Mouse (Mus musculus): ENCODE measurements around the gene Polr2f.

- TF ChIP-seq CTCF (IDR thresholded peaks at IDR 0.05; ENCODE audit: low read depth, low read length) (no peak), POLR2A (IDR thresholded peaks at IDR 0.05; ENCODE audit: borderline replicate concordance, low read depth, low read length) (no peak)
Observed at GRCm38 (mm10) chr15:79152709-79153108, 11.9 kb downstream of the Polr2f start.

Measured in bone marrow macrophage, adult 2 months (primary cell).